Mouse (Mus musculus): Measurements from ENCODE around the gene Ccin.

GRCm38 (mm10) chr4:44003622-44004021, 20.3 kb downstream of the Ccin start:
- no peak for TF ChIP-seq EP300 (optimal IDR thresholded peaks at IDR 0.05)
- TF ChIP-seq CTCF (IDR thresholded peaks at IDR 0.05; ENCODE audit: low read depth), result no peak
